Mouse (Mus musculus): ENCODE data around the gene Dnah10.

DNA sequence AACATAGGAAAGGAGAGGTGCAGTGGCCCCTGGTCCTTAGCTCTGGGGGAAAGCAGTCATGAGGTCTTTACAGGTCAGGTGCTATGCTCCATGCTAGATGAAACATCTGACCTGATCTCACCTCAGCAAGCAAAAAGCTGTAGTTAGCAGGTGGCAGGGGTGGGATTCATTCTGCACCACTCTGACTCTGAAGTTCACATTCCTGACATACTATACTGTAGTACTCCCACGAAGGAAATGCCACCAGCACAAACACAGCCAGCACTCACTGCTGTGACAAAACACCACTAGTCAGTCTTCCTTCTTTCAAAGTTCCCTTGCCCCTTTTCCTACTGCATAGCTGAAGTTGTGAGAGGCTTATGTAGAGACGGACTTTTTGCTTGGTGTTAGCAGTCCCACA is 127.4 kb downstream of the Dnah10 start:
- TF ChIP-seq CTCF (IDR thresholded peaks at IDR 0.05; ENCODE audit: control insufficient read depth, insufficient read depth, insufficient read length) (no peak), USF1 (IDR thresholded peaks at IDR 0.05; ENCODE audit: low read depth) (no peak), MYOD1 (IDR thresholded peaks at IDR 0.05; ENCODE audit: control insufficient read depth, insufficient read length, low read depth) (no peak), CEBPB (IDR thresholded peaks at IDR 0.05; ENCODE audit: low read depth) (no peak), MAX (IDR thresholded peaks at IDR 0.05) (no peak), MYOG (IDR thresholded peaks at IDR 0.05; ENCODE audit: control insufficient read depth, extremely low read depth, insufficient read length) (no peak), FOSL1 (IDR thresholded peaks at IDR 0.05; ENCODE audit: insufficient read depth, low read length, poor library complexity, severe bottlenecking) (no peak)
